Mouse (Mus musculus) frontal cortex, adult 2 months (tissue): ENCODE measurements around the gene Cdc42ep4. TPM values are rescaled to one million over a fixed set of nuclear protein-coding genes. Genes with fewer than 3 reads are reported as not detected.

Source experiments
- DNase-seq, 2 experiments: peaks; one replicate each; pipeline ENCODE4 v3.0.0; 2022; ENCODE audit warnings: low spot score in 1 of 2; ENCODE audit errors: extremely low spot score in 1 of 2
- polyA plus RNA-seq: library from polyadenylated mRNA; depleted of rRNA; stranded (reverse); fragments of >200 nt; gene quantifications from 2 replicates; pipeline ENCODE4 v1.2.3, GENCODE M21; 2012

Gene Cdc42ep4
- polyA plus RNA-seq, 1 experiment: 27.9 TPM

GRCm38 (mm10) chr11:113752158-113752661 is 529 bp upstream of the Cdc42ep4 start:
- no peak for DNase-seq

GRCm38 (mm10) chr11:113750571-113751483 is 854 bp downstream of the Cdc42ep4 start:
- DNase-seq: peak in 1 of 2 experiments; percentile 52

GRCm38 (mm10) chr11:113749749-113750351 is 1.8 kb downstream of the Cdc42ep4 start:
- DNase-seq: no peak

GRCm38 (mm10) chr11:113748797-113749521 is 2.7 kb downstream of the Cdc42ep4 start:
- no peak for DNase-seq

GRCm38 (mm10) chr11:113747725-113748380 is 3.8 kb downstream of the Cdc42ep4 start:
- DNase-seq: no peak

GRCm38 (mm10) chr11:113747056-113747455 is 4.6 kb downstream of the Cdc42ep4 start:
- DNase-seq: no peak

GRCm38 (mm10) chr11:113745961-113746360 is 5.7 kb downstream of the Cdc42ep4 start:
- DNase-seq: no peak

GRCm38 (mm10) chr11:113742998-113743397 is 8.7 kb downstream of the Cdc42ep4 start:
- DNase-seq: no peak

- no peak for DNase-seq
Observed at GRCm38 (mm10) chr11:113740100-113740499, 11.6 kb downstream of the Cdc42ep4 start.

- DNase-seq: no peak
Observed at GRCm38 (mm10) chr11:113739213-113739612, 12.5 kb downstream of the Cdc42ep4 start.

- no peak for DNase-seq
Observed at GRCm38 (mm10) chr11:113737912-113738311, 13.8 kb downstream of the Cdc42ep4 start.

GRCm38 (mm10) chr11:113737553-113737854 is 14.2 kb downstream of the Cdc42ep4 start:
- no peak for DNase-seq

- no peak for DNase-seq
Observed at GRCm38 (mm10) chr11:113736848-113737552, 14.7 kb downstream of the Cdc42ep4 start.

- DNase-seq: no peak
Observed at GRCm38 (mm10) chr11:113735151-113735550, 16.5 kb downstream of the Cdc42ep4 start.

GRCm38 (mm10) chr11:113733631-113734364 is 17.9 kb downstream of the Cdc42ep4 start:
- DNase-seq: no peak

GRCm38 (mm10) chr11:113731945-113732612 is 19.6 kb downstream of the Cdc42ep4 start:
- DNase-seq: no peak

- DNase-seq: no peak
Observed at GRCm38 (mm10) chr11:113730879-113731278, 20.8 kb downstream of the Cdc42ep4 start.

GRCm38 (mm10) chr11:113729917-113730316 is 21.8 kb downstream of the Cdc42ep4 start:
- no peak for DNase-seq

- no peak for DNase-seq
Observed at GRCm38 (mm10) chr11:113729239-113729638, 22.4 kb downstream of the Cdc42ep4 start.
